8 mouse cellular contexts compared by ENCODE assay signal in genomic region chr2:38658338-38658836, GRCm38 (mm10). TPM values are rescaled to one million over a fixed set of nuclear protein-coding genes. Genes with fewer than 3 reads are reported as not detected.
DNase-seq lines count a peak whose midpoint lies in the region; ATAC-seq and TF ChIP-seq lines count a peak whose summit lies in the region.

No protein-coding gene starts in this region.

- H3K27me3 ChIP-seq in embryonic facial prominence, embryonic 15.5 days, result 0 out of 2 replicates have a peak, but pooled peaks cover 7% of the 10 kb centered on the region
- H3K27me3 ChIP-seq in heart, embryonic 12.5 days (replicated peaks), result 0 out of 2 replicates have a peak, but pooled peaks cover 10% of the 10 kb centered on the region
- H3K27me3 ChIP-seq in kidney, embryonic 16.5 days (ENCODE audit: insufficient read depth, low read length), result no peaks in the 10 kb centered on the region
- H3K27me3 ChIP-seq in liver, embryonic 13.5 days, result peaks cover 14% of the 10 kb centered on the region; the same call in 1 of the 2 replicates
- H3K27me3 ChIP-seq in neural tube, embryonic 11.5 days (ENCODE audit: control insufficient read depth, insufficient read depth, low read length), result no peaks in the 10 kb centered on the region
- no peaks in the 10 kb centered on the region for H3K27me3 ChIP-seq in testis, adult 2 months (ENCODE audit: control insufficient read depth, insufficient read depth, low read length)

- H3K4me2 ChIP-seq in embryonic facial prominence, embryonic 15.5 days (replicated peaks), result peak overlapping the region; percentile 70
- peak overlapping the region; percentile 69 for H3K4me2 ChIP-seq in heart, embryonic 12.5 days
- peak overlapping the region; percentile 72 for H3K4me2 ChIP-seq in kidney, embryonic 16.5 days (replicated peaks; ENCODE audit: low read depth, low read length)
- H3K4me2 ChIP-seq in liver, embryonic 13.5 days, result peak overlapping the region; percentile 64
- peak overlapping the region; percentile 46 for H3K4me2 ChIP-seq in neural tube, embryonic 11.5 days (ENCODE audit: low read depth)

- WGBS in embryonic facial prominence, embryonic 15.5 days, result under 1% methylated on average over 25 of the region's 25 CpGs
- WGBS in heart, embryonic 12.5 days, result under 1% methylated on average over 24 of the region's 25 CpGs
- under 1% methylated on average over 25 of the region's 25 CpGs for WGBS in kidney, embryonic 16.5 days
- 1% methylated on average over 24 of the region's 25 CpGs for WGBS in liver, embryonic 13.5 days (ENCODE audit: insufficient replicate concordance)
- WGBS in neural tube, embryonic 11.5 days, result 1% methylated on average over 24 of the region's 25 CpGs

- TF ChIP-seq CTCF in testis, adult 2 months (IDR thresholded peaks at IDR 0.05; ENCODE audit: control insufficient read depth, insufficient read depth, insufficient replicate concordance, low read depth, low read length), result peak; percentile 58; the same call in 1 of the 2 replicates

- peak; percentile 54 for DNase-seq in CD4-positive, CD25-positive, alpha-beta regulatory T cell, adult 2 months (ENCODE audit: low read depth, low spot score)
- DNase-seq in adrenal gland, postnatal 4 days (ENCODE audit: low spot score in 2 of 2), result peak; percentile 55 to 59
- DNase-seq in liver, embryonic 13.5 days, result peak; percentile 47
- DNase-seq in neural tube, embryonic 11.5 days (ENCODE audit: low spot score), result peak; percentile 88

- H3K9me3 ChIP-seq in embryonic facial prominence, embryonic 15.5 days (replicated peaks), result no peaks in the 10 kb centered on the region
- H3K9me3 ChIP-seq in heart, embryonic 12.5 days (replicated peaks), result no peaks in the 10 kb centered on the region
- H3K9me3 ChIP-seq in kidney, embryonic 16.5 days (ENCODE audit: low read length), result no peaks in the 10 kb centered on the region
- no peaks in the 10 kb centered on the region for H3K9me3 ChIP-seq in liver, embryonic 13.5 days (replicated peaks)
- H3K9me3 ChIP-seq in neural tube, embryonic 11.5 days (ENCODE audit: control insufficient read depth, low read length), result no peaks in the 10 kb centered on the region

- TF ChIP-seq POLR2A in testis, adult 2 months (IDR thresholded peaks at IDR 0.05; ENCODE audit: control insufficient read depth, low read depth, low read length), result no peak

- no peak overlapping the region for H3K27ac ChIP-seq in embryonic facial prominence, embryonic 15.5 days (replicated peaks)
- no peak overlapping the region for H3K27ac ChIP-seq in heart, embryonic 12.5 days (ENCODE audit: poor library complexity, severe bottlenecking)
- no peak overlapping the region for H3K27ac ChIP-seq in kidney, embryonic 16.5 days (ENCODE audit: low read length)
- H3K27ac ChIP-seq in liver, embryonic 13.5 days, result no peak overlapping the region
- H3K27ac ChIP-seq in neural tube, embryonic 11.5 days (ENCODE audit: low read depth, low read length), result no peak overlapping the region
- no peak overlapping the region; the same call in 1 of the 2 replicates for H3K27ac ChIP-seq in testis, adult 2 months (ENCODE audit: control insufficient read depth, insufficient read depth, low read depth, low read length)

- H3K4me3 ChIP-seq in embryonic facial prominence, embryonic 15.5 days (replicated peaks), result peak overlapping the region; percentile 44
- H3K4me3 ChIP-seq in heart, embryonic 12.5 days, result peak overlapping the region; percentile 40
- H3K4me3 ChIP-seq in kidney, embryonic 16.5 days (ENCODE audit: low read length), result peak overlapping the region; percentile 47
- H3K4me3 ChIP-seq in liver, embryonic 13.5 days (replicated peaks), result peak overlapping the region; percentile 43
- H3K4me3 ChIP-seq in neural tube, embryonic 11.5 days (ENCODE audit: low read depth, low read length), result peak overlapping the region; percentile 22
- peak overlapping the region; percentile 66 for H3K4me3 ChIP-seq in testis, adult 2 months (ENCODE audit: control insufficient read depth, low read depth, low read length)

- H3K9ac ChIP-seq in embryonic facial prominence, embryonic 15.5 days, result peak overlapping the region; percentile 33
- peak overlapping the region; percentile 28; the same call in 1 of the 2 replicates for H3K9ac ChIP-seq in heart, embryonic 12.5 days
- peak overlapping the region; percentile 59; the same call in 1 of the 2 replicates for H3K9ac ChIP-seq in kidney, embryonic 16.5 days (replicated peaks; ENCODE audit: low read length)
- no peak overlapping the region for H3K9ac ChIP-seq in liver, embryonic 13.5 days
- peak overlapping the region; percentile 42 for H3K9ac ChIP-seq in neural tube, embryonic 11.5 days (ENCODE audit: low read length)

- H3K4me1 ChIP-seq in embryonic facial prominence, embryonic 15.5 days, result no peaks in the 10 kb centered on the region
- 0 out of 2 replicates have a peak, but pooled peaks cover 3% of the 10 kb centered on the region for H3K4me1 ChIP-seq in heart, embryonic 12.5 days (replicated peaks)
- H3K4me1 ChIP-seq in kidney, embryonic 16.5 days (ENCODE audit: insufficient read depth, low read length), result no peaks in the 10 kb centered on the region
- H3K4me1 ChIP-seq in liver, embryonic 13.5 days (replicated peaks), result peaks cover 7% of the 10 kb centered on the region
- H3K4me1 ChIP-seq in neural tube, embryonic 11.5 days (ENCODE audit: control insufficient read depth, insufficient read depth, low read length), result no peaks in the 10 kb centered on the region
- peaks cover 4% of the 10 kb centered on the region for H3K4me1 ChIP-seq in testis, adult 2 months (ENCODE audit: control insufficient read depth, insufficient read depth, low read length)

- H3K36me3 ChIP-seq in embryonic facial prominence, embryonic 15.5 days, result no peaks in the 10 kb centered on the region
- H3K36me3 ChIP-seq in heart, embryonic 12.5 days, result no peaks in the 10 kb centered on the region
- H3K36me3 ChIP-seq in kidney, embryonic 16.5 days (ENCODE audit: insufficient read depth, low read length), result no peaks in the 10 kb centered on the region
- no peaks in the 10 kb centered on the region for H3K36me3 ChIP-seq in liver, embryonic 13.5 days
- H3K36me3 ChIP-seq in neural tube, embryonic 11.5 days (ENCODE audit: control insufficient read depth, insufficient read depth, low read length), result no peaks in the 10 kb centered on the region
- H3K36me3 ChIP-seq in testis, adult 2 months (ENCODE audit: control insufficient read depth, insufficient read depth, low read length), result no peaks in the 10 kb centered on the region

- peak; percentile 90 for ATAC-seq in embryonic facial prominence, embryonic 15.5 days (ENCODE audit: insufficient number of reproducible peaks, low FRiP score, low TSS enrichment, low read depth)
- peak; percentile 87 for ATAC-seq in heart, embryonic 12.5 days (ENCODE audit: insufficient number of reproducible peaks, low FRiP score)
- ATAC-seq in kidney, embryonic 16.5 days (ENCODE audit: low FRiP score, low TSS enrichment), result peak; percentile 97
- peak; percentile 71 for ATAC-seq in liver, embryonic 13.5 days (ENCODE audit: low read depth)
- peak; percentile 89 for ATAC-seq in neural tube, embryonic 11.5 days (ENCODE audit: insufficient read depth, low FRiP score, low TSS enrichment)

RNA-seq across cellular contexts. Expression of gene Psmb7, which starts 14.5 kb away (rescaled TPM):
- total RNA-seq in adrenal gland, postnatal 4 days (2021), result 100 to 1,000 TPM; 262 to 277 TPM
- 222 and 228 TPM in 2 replicates for polyA plus RNA-seq in embryonic facial prominence, embryonic 15.5 days (2015; fragmentation: Nextera tagmentation; extraction: Ambion mirVana)
- polyA plus RNA-seq in heart, embryonic 12.5 days (2016; fragmentation: Nextera tagmentation; extraction: Ambion mirVana), result 211 and 213 TPM in 2 replicates
- polyA plus RNA-seq in kidney, embryonic 16.5 days (2015; fragmentation: Nextera tagmentation; extraction: Ambion mirVana), result 249 and 269 TPM in 2 replicates
- 213 and 227 TPM in 2 replicates for polyA plus RNA-seq in liver, embryonic 13.5 days (2015; fragmentation: Nextera tagmentation; extraction: Ambion mirVana)
- polyA plus RNA-seq in neural tube, embryonic 11.5 days (2014; fragmentation: Nextera tagmentation; extraction: Ambion mirVana), result 352 and 360 TPM in 2 replicates
- 95.4 and 115 TPM in 2 replicates for polyA plus RNA-seq in testis, adult 2 months (2012; rRNA removed)

RNA-seq across cellular contexts. Expression of gene Nr5a1, which starts 56.0 kb away (rescaled TPM):
- total RNA-seq in adrenal gland, postnatal 4 days (2021), result 100 to 1,000 TPM; 432 to 438 TPM
- polyA plus RNA-seq in embryonic facial prominence, embryonic 15.5 days (2015; fragmentation: Nextera tagmentation; extraction: Ambion mirVana), result 0.05 and 0.09 TPM in 2 replicates
- not detected in 2 replicates for polyA plus RNA-seq in heart, embryonic 12.5 days (2016; fragmentation: Nextera tagmentation; extraction: Ambion mirVana)
- 2.2 and 4.0 TPM in 2 replicates for polyA plus RNA-seq in kidney, embryonic 16.5 days (2015; fragmentation: Nextera tagmentation; extraction: Ambion mirVana)
- polyA plus RNA-seq in liver, embryonic 13.5 days (2015; fragmentation: Nextera tagmentation; extraction: Ambion mirVana), result not detected in 2 replicates
- polyA plus RNA-seq in neural tube, embryonic 11.5 days (2014; fragmentation: Nextera tagmentation; extraction: Ambion mirVana), result 0.08 and 0.11 TPM in 2 replicates
- polyA plus RNA-seq in testis, adult 2 months (2012; rRNA removed), result 21.2 and 25.3 TPM in 2 replicates
